Mouse (Mus musculus) gonadal fat pad, adult 2 months (tissue): ENCODE data around the gene Gm20388. TPM values are rescaled to one million over a fixed set of nuclear protein-coding genes. Genes with fewer than 3 reads are reported as not detected.
"Not testable (repeated sequence)": the region's sequence is repeated elsewhere in the genome, so short reads cannot be mapped to it uniquely, and the experiment has no call there.

ENCODE experiments used
- DNase-seq: peaks from one replicate; pipeline ENCODE4 v3.0.0-alpha.2; 2012; ENCODE audit warnings: low read depth
- polyA plus RNA-seq: library from polyadenylated mRNA; depleted of rRNA; stranded (reverse); fragments of >200 nt; gene quantifications from 2 replicates; pipeline ENCODE4 v1.2.3, GENCODE M21; 2012

Gm20388 gene
- polyA plus RNA-seq, 1 experiment: 119 TPM

DNA sequence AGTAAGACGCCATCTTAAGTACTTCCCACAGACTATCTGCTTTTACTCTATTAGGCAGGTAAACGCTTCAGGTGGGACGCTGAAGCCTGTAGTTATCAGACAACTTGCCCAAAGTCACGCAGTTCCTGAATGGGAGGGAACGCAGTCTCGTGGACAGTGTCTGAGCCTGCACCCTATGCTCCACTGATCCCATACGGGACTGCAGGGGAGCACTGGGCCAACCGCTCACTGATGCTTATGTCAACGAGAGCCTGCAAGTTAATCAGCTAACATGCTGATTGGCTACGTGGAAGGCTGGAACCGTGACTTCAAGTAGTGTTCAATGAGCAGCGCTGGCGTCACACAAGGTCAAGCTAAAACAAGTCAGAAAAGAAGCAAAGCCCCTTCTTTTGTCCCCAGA is 4109.1 kb downstream of the Gm20388 start:
- DNase-seq: no peak

DNA sequence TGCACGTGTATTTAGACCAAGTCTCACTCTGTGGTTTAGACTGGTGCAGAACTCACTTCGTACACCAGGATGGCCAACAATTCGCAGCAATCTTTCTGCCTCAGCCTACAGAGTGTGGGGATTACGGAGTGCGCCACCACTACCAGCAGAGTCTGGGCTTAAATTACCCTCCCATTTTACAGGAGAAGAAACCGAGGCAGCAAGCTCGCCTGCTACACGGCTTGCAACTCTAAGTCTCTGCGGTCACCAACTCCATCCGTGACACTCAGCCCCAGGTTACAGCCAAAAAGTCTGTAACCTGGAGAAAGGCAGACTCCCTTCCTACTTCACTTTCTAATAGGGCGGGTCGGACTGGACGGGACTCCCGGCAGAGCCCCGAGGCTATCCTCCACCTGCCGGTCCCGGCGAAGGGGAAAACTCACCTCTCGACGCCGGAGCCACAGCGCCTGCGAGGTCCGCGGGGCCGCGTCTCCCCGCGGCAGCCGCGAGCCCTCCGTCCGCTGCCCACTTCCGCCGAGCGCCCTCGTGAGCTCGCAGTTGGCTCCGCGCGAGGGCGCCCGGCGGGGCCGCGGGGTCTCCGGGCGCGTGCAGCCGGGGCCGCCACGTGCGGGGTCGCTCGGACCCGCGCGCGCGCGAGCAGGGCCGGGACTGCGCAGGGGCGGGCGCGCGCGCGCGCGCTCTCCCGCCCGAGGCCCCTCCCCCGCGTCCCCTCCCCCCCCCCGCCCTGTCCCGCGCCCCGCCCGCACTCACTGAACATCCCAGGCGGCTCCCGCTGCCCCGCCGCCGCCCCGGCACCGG is 4110.0 kb downstream of the Gm20388 start:
- no peak for DNase-seq

DNA sequence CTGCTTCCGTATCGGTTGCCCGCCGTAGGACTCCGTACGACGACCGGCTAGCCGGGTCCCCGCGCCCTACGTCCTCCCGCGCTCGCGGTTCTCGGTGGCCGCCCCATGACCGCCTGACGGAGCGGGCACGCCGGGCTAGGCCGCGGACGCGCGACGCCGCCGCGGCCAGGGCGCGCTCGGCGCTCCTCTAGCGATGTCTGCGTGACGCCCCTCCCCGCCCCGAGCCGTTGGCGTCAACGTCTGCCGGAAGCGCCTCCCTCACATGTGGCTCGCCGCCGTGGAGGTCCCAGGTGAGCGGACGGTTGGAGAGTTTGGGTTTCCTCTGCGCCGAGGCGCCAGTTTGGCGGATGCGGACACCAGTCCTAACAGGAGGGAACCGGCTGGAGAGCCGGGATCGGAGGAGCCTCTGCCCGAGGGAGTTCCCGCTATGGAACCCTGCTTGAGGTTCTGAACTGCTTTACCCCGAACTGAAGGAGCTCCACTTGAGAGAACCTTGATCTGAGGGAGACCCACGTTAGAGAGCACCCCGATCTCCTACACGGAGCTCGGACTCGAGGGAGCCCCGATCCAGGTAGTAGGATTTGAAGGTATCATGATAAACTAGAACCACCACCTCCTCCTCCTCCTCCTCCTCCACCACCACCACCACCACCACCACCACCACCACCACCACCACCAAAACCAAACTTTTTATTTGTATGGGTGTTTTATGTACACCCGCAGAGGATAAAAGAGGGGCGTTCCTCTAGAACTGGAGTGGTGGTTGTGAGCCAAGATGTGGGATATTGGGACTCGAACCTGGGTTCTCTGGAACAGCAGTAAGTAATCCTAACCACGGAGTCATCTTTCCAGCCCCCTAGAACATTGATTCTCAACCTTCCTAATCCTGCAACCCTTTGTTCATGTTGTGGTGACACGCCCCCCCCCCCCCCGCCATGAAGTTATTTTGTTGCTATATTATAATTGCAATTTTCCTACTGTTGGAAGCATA is 4110.9 kb downstream of the Gm20388 start, which contains the start of the genes Taf5l and Urb2:
Taf5l (minus strand) TSS at position 161 of the 991 bp plus-strand sequence.
Urb2 (plus strand) TSS at position 272 of the 991 bp plus-strand sequence.
- no peak for DNase-seq

DNA sequence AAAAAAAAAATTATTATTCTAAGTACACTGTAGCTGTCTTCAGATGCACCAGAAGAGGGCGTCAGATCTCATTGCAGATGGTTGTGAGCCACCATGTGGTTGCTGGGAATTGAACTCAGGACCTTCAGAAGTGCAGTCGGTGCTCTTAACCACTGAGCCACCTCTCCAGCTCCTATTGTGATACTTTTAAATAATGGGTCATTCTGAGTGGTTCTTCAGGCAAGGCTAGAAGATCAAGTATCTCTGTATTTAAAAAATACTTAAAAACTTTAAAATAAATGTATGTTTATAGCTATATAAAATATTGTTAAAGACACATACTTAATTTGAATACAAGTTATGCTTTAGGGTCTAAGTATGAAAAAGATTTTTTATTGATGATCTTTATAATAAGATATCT is 4115.6 kb downstream of the Gm20388 start:
- DNase-seq: not testable (repeated sequence)

DNA sequence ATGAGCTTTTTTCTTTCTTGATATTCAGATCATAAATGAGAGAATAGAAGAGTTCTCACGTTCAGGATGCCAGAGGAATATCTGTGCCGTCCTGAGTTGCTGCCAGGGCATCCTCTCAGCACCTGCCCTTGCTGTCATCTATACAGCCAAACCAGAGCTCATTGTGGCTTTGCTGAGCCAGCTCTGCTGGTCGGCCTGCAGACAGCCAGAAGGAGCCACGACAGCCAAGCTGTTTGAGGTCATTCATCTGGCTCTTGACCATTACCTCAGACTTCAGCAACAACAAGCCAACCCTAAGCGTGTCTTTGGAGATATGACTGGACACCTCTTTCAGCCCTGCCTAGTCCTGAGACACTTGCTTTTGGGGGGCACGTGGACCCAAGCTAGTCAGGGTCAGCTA is 4117.2 kb downstream of the Gm20388 start:
- no peak for DNase-seq

DNA sequence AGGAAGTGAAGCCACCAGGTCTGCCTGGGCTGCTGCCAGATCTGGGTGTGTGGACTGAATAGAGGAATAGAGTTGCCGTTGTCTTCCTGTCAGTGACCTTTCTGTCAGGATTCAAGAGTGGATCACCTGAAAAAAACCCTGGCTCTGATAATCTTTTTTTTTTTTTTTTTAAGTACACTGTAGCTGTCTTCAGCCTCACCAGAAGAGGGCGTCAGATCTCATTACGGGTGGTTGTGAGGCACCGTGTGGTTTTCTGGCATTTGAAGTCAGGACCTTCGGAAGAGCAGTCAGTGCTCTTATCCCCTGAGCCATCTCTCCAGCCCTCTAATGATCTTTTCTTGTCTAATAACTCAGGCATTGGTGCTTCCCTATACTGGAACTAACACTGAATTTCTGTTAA is 4122.8 kb downstream of the Gm20388 start:
- no peak for DNase-seq

DNA sequence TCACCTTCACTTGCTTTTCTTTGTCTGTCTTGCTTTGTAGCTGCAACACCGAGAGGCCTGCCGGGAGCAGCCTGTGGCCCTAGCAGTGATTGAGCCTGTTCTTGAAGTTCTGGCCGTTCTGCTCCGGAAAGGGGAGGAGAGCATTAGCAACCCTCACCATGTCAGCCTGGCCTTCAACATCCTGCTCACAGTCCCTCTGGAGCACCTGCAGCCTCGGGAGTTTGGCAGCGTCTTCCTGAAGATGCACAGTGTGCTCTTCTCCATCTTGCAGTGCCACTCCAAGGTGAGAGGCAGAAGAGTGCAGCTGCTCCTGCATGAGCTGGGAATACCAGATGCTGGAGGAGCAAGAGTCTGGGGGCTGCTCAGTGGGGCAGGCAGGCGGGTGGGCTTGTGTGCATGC is 4127.5 kb downstream of the Gm20388 start:
- no peak for DNase-seq

DNA sequence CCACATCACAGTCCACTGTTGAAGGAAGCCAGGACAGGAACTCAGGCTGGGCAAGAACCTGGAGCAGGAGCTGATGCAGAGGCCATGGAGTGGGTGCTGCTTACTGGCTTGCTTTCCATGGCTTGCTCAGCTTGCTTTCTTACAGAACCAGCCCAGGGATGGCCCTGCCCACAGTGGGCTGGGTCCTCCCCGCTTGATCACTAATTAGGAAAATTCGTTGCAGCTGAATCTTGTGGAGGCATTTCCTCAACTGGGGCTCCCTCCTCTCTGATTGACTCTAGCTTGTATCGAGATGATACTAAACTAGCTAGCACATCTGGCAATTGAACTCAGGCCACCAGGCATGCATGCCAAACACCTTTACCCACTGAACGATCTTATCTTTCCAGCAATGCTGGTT is 4128.7 kb downstream of the Gm20388 start:
- no peak for DNase-seq

DNA sequence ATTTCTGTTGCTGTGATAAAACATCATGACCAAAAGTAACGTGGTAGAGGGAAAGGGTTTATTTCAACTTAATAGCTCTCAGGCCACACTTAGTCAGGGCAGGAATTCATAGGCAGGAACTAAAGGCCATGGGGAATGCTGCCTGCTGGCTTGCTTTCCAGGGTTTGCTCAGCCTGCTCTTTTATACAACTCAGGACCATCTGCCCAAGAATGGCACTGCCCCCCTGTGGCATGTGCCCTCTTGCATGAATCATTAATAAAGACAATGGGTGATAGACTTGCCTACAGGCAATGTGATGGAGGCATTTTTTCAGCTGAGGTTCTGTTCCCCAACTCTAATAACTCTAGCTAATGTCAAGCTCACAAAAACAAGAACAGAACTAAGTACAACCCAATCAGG is 4131.6 kb downstream of the Gm20388 start:
- DNase-seq: no peak

DNA sequence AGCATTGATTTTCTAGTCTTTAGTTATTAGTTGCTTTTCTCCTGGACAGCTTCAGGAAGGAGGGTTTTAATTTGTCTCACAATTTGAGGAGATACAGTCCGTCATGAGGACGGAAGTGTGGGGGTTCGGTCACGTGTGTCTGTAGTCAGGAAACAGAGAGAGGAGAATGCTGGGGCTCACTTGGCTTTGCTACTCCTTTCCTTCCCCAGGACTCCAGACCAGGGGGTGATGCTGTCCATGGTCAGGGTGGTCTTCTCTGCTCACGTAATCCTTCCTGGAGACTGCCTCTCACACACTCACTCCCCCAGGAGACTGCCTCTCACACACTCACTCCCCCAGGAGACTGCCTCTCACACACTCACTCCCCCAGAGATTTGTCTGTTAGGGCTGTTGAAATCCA is 4133.8 kb downstream of the Gm20388 start:
- DNase-seq: no peak

DNA sequence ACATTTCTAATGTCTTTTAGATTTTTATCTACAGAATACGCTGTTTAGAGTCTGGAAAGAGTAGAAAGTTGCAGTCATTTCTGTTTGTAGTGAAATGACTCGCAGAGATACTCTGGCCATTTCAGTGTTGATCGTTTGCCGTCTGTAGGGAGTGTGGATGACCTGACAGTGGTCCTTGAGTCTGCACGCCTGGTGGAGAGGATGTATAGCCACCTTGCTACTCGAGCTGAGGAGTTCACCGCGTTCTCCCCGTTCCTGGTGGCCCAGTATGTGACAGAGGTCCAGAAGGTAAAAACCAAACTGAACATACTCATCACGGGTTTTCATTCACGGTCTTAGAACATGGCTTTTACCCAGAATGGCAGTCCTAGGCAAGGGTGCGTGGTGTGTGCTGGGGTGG is 4134.3 kb downstream of the Gm20388 start:
- no peak for DNase-seq

DNA sequence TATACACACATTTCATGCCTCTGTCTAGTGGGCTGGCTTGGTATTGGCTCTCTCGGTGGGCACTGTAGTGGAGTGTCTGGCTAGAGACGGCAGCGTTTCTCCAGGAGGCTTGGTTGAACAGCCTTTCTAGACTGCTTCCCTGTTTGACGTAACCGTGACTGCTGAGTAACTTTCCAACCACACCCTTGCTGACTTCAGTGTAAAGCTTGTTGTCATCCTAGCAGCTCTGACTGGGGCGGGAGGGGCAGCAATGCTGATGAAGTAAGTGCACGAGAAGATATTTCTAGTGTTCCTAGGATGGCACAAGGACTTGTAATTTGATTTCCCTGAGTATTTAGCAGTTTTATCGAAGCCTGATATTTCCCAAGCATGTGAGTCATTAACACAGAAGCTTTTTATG is 4135.2 kb downstream of the Gm20388 start:
- no peak for DNase-seq

DNA sequence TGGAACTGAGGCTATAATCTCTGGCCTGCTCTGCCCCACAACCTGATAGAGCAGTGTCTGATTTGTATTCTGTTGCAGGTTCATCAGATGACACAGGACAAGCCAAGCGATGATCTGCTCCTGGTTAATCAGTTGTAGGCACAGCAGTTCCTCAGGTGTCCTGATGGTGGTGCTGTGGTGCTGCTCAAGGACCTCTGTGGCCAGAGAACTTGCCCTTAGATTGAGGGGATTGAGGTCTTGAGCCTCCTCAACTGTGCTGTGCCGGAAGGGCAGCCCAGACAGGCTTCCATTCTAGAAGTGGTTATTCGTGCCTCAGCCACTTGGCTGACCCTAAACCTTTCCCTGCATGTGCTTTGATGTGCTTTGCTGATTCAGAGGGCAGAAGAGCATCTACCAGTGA is 4141.5 kb downstream of the Gm20388 start:
- DNase-seq: no peak

DNA sequence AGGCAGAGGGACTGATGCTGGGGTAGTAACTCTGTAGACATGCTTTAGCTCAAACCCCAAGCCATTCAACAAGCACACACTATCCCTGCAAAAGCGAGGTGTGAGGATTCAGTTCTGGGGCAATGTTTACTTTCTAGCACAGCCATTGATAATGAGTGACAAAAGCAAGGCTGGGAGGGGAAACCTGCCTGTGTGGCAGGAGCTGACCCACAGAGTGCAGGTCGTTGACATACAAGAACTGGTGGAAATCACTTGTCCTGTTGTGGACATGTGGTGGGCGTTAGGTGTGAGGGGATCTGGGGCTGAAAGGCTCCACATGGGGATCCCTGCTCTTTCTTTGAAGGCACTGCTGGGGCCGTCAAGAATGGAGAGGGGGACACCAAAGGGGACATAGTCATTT is 4141.9 kb downstream of the Gm20388 start:
- DNase-seq: no peak

DNA sequence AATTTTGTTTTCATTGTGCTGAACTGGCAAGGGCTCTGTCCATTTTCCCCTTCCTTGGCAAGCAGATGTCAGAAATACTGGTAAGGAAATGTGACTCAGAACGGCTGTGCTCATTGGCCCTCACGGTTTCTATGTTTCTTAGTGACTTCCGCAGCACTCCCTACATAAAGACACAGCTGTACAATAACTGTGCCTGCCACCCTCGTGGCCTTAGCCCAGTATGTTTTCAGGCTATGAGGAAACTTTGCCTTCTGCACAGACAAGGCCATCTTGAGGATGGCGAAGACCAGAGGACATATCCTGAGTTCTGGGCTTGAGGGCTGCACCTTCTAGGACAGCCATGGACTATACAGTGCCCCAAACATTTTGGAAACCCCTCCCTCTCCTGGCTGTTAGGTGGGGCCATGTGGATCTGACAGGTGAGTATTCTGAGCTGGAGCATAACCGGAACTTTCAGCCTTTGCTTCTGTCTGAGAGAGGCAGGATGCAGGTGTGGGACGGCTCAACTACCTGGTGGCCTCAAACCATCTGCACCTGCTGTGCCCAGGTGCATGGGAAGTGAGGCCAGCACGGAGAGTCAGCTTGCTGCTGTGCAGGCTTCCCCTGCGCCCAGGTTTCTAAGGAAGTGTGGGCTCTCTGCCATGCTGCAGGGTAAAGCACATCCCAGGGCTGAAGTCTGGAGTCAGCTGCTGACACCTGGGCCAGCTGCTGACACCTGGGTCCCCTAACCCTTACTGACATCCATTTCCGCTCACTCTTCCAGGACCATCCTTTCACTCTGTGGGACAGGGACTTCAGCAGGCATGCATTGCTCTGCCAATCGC is 4146.4 kb downstream of the Gm20388 start:
- no peak for DNase-seq

DNA sequence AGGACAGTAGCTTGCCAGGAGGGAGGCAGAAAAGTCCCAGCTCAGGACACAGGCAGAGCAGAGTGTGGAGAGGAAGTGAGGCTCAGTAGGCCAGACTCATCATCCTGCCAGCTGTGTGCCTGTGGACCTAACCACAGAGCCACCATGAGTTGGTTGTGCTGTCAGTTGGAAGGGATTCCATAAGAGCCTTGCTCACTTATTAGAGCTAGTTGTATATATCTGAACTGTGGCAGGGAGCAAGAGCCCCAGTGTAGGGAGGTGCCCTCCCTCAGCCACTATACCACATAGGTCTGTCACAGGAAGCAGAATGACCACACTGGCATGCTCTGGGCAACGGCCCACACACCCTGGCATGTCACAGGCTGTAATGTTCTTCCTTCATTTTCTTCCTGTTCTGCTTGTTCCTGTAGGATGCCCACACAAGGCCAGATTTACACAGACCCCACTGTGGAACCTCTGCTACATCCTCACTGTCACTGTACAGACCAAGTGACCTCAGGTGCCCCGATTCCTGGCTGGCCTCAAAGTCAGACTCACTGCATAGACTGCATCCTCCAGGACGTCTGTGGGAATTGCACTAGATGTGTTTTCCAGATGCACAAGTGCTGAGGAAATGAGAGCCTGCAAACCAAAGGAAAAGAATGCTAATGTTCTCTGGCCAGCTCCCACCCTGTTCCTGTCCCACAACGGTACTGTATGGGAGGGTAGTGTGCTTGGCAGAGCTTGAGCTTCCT is 4155.9 kb downstream of the Gm20388 start:
- DNase-seq: no peak

DNA sequence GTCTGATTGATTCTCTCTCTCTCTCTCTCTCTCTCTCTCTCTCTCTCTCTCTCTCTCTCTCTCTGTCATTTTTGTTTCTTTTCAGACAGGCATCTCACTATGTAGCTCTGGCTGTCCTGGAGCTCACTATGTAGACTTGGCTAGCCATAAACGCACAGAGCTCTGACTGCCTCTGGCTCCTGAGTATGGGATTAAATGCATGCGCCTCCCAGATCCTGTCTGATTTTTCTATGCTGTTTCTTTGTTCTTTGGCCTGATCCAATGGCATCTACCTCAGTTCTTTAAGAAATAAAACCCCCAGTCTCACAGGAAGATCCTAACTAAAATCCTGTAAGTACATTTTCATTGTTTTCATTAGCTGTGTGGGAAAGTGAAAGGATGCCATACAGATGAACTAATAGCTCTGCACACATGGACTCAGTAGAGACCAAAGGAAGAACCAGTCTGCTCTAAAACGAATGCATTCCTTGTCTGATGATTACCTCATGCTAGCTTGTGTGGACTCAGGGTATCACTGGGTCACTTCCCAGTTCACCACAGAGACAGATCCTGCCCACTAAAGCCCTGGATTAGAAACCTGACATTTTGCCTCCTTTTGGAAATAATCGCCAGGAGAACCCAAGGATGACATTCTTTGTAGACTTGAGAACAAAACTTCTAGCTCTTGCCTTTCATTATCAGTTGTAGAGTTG is 4156.6 kb downstream of the Gm20388 start:
- DNase-seq: no peak

DNA sequence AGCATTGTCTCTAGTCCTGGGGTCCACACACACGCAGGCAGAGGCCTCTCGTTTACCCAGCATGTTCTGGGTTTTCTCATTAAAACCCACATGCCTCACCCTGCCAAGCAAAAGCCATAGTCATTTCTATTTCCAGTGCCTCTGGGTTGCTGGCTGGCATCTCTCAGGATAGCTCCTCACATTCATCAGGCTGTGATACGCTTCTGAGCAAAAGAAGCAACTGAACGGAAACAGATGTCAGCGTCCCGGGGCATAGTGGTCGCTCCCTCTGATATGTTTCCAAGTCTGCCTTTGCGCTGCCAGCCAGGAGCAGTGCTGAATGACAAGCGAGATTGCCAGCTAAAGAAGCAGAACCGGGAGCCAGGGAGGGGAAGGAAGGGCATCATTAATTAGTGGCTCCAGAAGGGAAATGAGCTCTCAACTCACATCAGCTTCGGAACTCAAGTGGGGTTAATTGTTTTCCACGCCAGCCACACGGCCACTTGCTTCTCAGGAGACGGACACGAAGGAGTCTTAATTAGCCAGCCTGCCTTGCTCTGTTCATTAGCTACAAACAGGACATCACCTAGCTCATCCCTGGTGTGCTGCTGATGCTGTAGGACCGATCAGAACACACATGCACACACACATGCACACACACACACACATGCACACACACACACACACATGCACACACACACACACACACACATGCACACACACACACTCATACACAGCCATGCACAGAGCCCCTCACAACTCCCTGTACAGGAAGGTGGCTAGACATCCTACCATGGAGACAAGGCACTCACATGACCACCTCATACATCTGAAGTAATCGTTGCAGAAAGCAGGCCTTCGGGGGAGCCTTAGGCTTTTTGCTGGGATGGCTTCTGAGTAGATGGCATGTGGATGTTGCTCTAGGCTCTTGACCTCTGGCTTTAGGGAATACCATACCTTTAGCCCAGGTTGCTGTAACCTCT is 4160.0 kb downstream of the Gm20388 start:
- no peak for DNase-seq

DNA sequence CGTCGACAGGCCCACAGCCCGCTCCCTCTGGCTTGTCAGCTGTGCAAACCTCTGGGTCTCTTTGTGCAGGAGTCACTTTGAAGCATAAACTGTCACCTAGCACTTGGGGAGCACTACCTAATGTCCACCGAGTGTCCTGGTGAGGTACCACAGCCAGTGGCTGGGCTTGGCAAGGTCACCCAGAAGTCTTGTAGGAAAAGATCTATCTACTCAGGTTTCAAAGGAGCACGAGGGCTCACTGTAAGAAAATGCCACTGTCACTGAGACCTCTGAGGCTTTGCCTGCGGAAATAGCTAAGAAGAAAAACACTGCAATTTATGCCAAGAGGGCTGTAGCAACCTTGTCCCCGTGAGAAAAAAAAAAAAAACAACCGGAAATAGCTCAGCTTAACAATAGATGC is 4165.3 kb downstream of the Gm20388 start:
- DNase-seq: no peak
